Mouse (Mus musculus): Measurements from ENCODE around the gene Cwc25.

The Cwc25 gene

DNA sequence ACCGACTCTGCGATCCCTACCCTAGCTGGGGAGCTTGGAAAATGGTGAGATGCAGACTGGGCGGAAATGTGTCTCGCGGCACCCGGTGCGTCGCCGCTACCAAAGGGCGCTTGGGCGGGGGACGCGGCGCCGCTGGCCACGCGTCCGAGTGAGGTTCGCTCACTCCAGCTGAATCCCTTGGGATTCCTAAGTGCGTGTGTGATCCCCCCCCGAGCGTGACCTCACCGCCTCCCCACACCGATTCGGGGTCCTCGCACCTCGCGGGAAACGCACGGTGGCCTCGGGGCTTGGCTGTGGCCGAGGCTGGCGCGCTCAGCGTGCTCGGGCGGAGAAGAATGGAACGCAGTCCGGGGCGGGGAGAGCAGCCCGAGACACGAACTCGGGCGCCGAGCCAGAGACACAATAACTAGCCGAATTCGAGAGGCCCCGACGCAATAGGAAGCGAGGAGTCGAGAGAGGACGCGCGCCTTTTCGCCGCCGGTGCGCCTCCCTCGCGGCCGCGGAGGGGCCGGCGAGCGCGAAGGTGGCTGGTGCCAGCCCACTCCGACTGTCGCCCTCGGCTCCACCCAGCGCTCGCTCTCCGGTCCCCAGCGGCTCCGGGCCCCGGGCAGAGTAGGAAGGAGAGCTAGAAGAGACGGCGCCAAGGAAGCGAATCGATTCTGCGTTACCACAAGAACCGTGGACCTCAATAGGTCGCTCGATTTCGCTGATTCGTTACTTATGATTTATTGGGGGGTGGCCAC, 66.2 kb downstream of the Cwc25 start, which contains the start of gene Pcgf2:
Gene Pcgf2 (minus strand): TSS at position 495 of the 743 bp plus-strand sequence.
- peak; percentile 69 to 76 for DNase-seq (ENCODE audit: low spot score in 2 of 2)

- peak; percentile 83 to 85 for DNase-seq (ENCODE audit: low spot score in 2 of 2)
Measured at GRCm38 (mm10) chr11:97699626-97700002, 66.7 kb downstream of the Cwc25 start.

GRCm38 (mm10) chr11:97698741-97699611, 67.4 kb downstream of the Cwc25 start:
- no peak for DNase-seq (ENCODE audit: low spot score in 2 of 2)

GRCm38 (mm10) chr11:97697891-97698529, 68.3 kb downstream of the Cwc25 start:
- no peak for DNase-seq (ENCODE audit: low spot score in 2 of 2)

GRCm38 (mm10) chr11:97697199-97697890, 69.0 kb downstream of the Cwc25 start:
- no peak for DNase-seq (ENCODE audit: low spot score in 2 of 2)

DNA sequence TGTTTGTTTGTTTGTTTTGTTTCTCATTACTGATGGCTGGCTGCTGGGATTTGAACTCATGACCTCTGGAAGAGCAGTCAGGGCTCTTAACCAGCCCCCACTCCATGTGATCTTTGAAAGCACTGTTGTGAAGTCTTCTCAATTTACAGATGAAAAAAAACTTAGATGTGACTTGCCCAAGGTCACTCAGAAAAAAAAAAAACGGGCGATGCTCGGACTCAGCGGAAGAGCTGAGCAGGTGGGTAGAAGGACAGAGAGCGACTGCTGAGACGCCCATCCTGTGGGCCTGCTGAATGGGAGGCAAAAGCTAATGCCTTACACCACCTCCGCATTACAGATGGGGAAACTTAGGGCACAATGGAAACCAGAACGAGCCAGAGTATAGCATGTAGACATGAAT, 69.7 kb downstream of the Cwc25 start:
- DNase-seq (ENCODE audit: low spot score in 2 of 2): no peak

DNA sequence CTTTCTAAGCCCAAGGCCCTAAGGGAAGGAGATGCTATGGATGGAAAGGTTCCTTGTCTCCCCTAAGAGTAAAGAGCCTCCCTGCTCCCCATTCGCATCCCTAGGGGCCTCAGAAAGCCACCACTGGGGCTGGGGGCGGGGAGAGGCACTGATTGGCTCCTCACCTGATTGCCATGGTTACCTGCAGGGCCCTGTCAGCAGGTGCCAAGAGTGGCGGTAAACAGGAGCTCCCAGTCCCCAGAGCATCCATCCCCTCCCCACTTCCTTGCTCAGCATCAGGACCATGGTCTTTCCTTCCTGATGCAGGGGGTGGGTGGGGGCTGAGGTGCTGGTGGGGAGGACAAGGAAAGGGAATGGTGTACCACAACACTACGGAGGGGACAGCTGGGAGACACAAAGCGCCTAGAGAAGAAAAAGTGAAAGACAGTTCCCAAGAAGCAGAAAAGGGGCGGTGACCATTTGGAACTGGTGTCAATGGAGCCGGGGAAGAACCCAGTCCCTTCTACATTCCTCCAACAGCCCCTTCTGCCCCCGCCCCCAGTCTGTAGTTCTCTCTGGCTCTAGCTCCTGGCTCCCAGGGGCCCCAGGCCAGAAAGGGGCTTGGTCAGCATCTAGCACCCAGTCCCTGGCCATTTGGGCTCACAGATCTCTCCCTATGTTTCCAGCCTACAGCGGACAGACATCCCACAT, 70.5 kb downstream of the Cwc25 start:
- no peak for DNase-seq (ENCODE audit: low spot score in 2 of 2)
